Mouse (Mus musculus) cerebellum, postnatal 10 days (tissue): ENCODE measurements around the gene Galp.
A peak's percentile ranks its signal among the peaks of the same experiment; 100 is the strongest.
"Not testable (repeated sequence)": the region's sequence is repeated elsewhere in the genome, so short reads cannot be mapped to it uniquely, and the experiment has no call there.

ENCODE experiments used
- DNase-seq, 2 experiments: peaks; one replicate each; pipeline ENCODE4 v3.0.0; 2021; ENCODE audit warnings: mixed read lengths in 2 of 2

Gene Galp

GRCm38 (mm10) chr7:6196790-6197189 is at the start of gene Galp:
Gene Galp (plus strand): TSS chr7:6197090.
- no peak for DNase-seq

GRCm38 (mm10) chr7:6147688-6148087 is 49.2 kb upstream of the Galp start:
- DNase-seq: no peak

- DNase-seq: no peak
Observed at GRCm38 (mm10) chr7:6151266-6151665, 45.6 kb upstream of the Galp start.

- no peak for DNase-seq
Observed at GRCm38 (mm10) chr7:6152036-6152435, 44.9 kb upstream of the Galp start.

- DNase-seq: no peak
Observed at GRCm38 (mm10) chr7:6153131-6153530, 43.8 kb upstream of the Galp start.

- no peak for DNase-seq
Observed at GRCm38 (mm10) chr7:6154164-6154563, 42.7 kb upstream of the Galp start.

- peak; percentile 91 to 94 for DNase-seq
Observed at GRCm38 (mm10) chr7:6155031-6155872, 41.6 kb upstream of the Galp start.

GRCm38 (mm10) chr7:6155901-6156411 is 40.9 kb upstream of the Galp start, which contains the start of gene Zfp787:
Gene Zfp787 (minus strand): TSS chr7:6155997.
- DNase-seq: peak; percentile 98 to 99

GRCm38 (mm10) chr7:6156901-6157472 is 39.9 kb upstream of the Galp start:
- no peak for DNase-seq

GRCm38 (mm10) chr7:6157479-6157878 is 39.4 kb upstream of the Galp start:
- no peak for DNase-seq

GRCm38 (mm10) chr7:6159604-6160003 is 37.3 kb upstream of the Galp start:
- no peak for DNase-seq

- DNase-seq: no peak
Observed at GRCm38 (mm10) chr7:6161541-6161940, 35.3 kb upstream of the Galp start.

- DNase-seq: no peak
Observed at GRCm38 (mm10) chr7:6162172-6162571, 34.7 kb upstream of the Galp start.

GRCm38 (mm10) chr7:6164671-6165070 is 32.2 kb upstream of the Galp start:
- no peak for DNase-seq

GRCm38 (mm10) chr7:6169403-6169802 is 27.5 kb upstream of the Galp start:
- peak in 1 of 2 experiments; percentile 40 for DNase-seq

GRCm38 (mm10) chr7:6170391-6170790 is 26.5 kb upstream of the Galp start:
- no peak for DNase-seq

GRCm38 (mm10) chr7:6170871-6171270 is 26.0 kb upstream of the Galp start:
- no peak for DNase-seq

- peak; percentile 77 to 82 for DNase-seq
Observed at GRCm38 (mm10) chr7:6171444-6172005, 25.4 kb upstream of the Galp start.

- DNase-seq: peak; percentile 100
Observed at GRCm38 (mm10) chr7:6172006-6172649, 24.8 kb upstream of the Galp start, which contains the start of gene Zfp444. Gene Zfp444 (plus strand): TSS chr7:6172226.

GRCm38 (mm10) chr7:6172674-6173244 is 24.1 kb upstream of the Galp start:
- DNase-seq: no peak

- no peak for DNase-seq
Observed at GRCm38 (mm10) chr7:6173872-6174271, 23.0 kb upstream of the Galp start.

GRCm38 (mm10) chr7:6174365-6174987 is 22.4 kb upstream of the Galp start:
- not testable (repeated sequence) for DNase-seq
